Mouse (Mus musculus): ENCODE results near the gene H2-D1. TPM values are rescaled to one million over a fixed set of nuclear protein-coding genes. Genes with fewer than 3 reads are reported as not detected.
"Not testable (repeated sequence)": the region's sequence is repeated elsewhere in the genome, so short reads cannot be mapped to it uniquely, and the experiment has no call there.

The H2-D1 gene
- total RNA-seq, 2 experiments from 2014 or later, result 105 to 116 TPM

DNA sequence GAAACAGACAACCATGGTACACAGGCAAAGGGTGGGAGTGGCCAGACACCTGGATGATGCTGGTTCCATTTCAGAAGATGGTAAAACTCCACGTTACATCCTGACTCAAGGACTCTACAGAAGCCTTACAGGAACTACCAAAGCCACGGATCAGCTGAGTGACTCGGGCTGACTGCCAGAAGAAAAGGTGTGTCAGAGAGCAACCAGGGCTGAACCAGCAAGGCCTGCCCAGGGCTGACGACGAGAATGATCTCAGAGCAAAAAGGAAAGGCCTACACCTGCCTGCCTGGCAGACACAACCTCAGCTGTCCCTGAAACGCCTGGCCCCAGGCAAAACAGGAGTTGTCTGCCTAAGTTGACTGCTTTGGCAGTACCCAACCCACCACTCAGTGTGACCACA, 41.9 kb downstream of the H2-D1 start:
- no peak for DNase-seq

DNA sequence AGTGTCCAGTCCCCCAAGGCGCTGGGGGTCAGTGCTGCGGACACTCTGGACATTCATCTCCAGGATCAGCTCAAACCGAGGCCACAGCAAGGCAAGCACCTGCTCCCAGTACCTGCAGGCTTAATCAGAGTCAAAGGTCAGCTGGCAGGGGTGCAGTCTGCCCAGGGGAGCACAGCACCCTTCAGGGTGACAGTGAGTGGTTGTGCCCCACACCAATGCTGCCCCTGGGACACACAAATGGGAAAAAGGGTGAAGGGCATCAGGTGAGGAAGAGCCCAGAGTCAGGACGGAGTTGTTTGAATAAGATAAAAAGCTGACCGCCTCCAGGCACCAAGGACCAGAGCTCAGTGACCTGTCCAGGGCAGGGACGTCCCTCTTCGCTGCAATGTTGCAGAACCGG, 42.4 kb downstream of the H2-D1 start:
- DNase-seq, result not testable (repeated sequence)

Small RNA genes within 50 kb of the gene (microRNA-seq; reads per million reads assigned to microRNA genes)
- gene Mir6975 (not detected), gene Mir8094 (not detected)

Other genes starting within 250 kb of the H2-D1 start
- gene Vwa7, start 246.2 kb upstream of the H2-D1 start, total RNA-seq (2021), result 1 to 10 TPM in 1 of 2 experiments, under 1 TPM in 1; 0.72 to 1.5 TPM
- 1 to 10 TPM; 1.1 to 1.6 TPM for gene Sapcd1, start 234.7 kb upstream of the H2-D1 start, total RNA-seq (2021)
- 1 to 10 TPM; 2.3 to 5.0 TPM for gene Msh5, start 216.0 kb upstream of the H2-D1 start, total RNA-seq (2021)
- gene Clic1, start 212.8 kb upstream of the H2-D1 start, total RNA-seq (2021), result 100 to 1,000 TPM in 1 of 2 experiments, 10 to 100 TPM in 1; 95.6 to 105 TPM
- 10 to 100 TPM; 35.2 to 51.7 TPM for gene Ddah2, start 203.7 kb upstream of the H2-D1 start, total RNA-seq (2021)
- gene Ly6g6c, start 197.3 kb upstream of the H2-D1 start, total RNA-seq (2021), result not detected
- under 1 TPM; 0.24 to 0.30 TPM for gene Mpig6b, start 196.5 kb upstream of the H2-D1 start, total RNA-seq (2021)
- under 1 TPM in 1 of 2 experiments, not detected in 1; 0.27 TPM for gene Ly6g6e, start 185.8 kb upstream of the H2-D1 start, total RNA-seq (2021)
- 1 to 10 TPM; 1.1 to 2.2 TPM for gene Ly6g6d, start 184.7 kb upstream of the H2-D1 start, total RNA-seq (2021)
- under 1 TPM in 1 of 2 experiments, not detected in 1; 0.48 TPM for gene Ly6g6f, start 177.1 kb upstream of the H2-D1 start, total RNA-seq (2021)
- gene Abhd16a, start 173.5 kb upstream of the H2-D1 start, total RNA-seq (2021), result 10 to 100 TPM; 77.2 to 91.4 TPM
- not detected for gene Ly6g5c, start 154.5 kb upstream of the H2-D1 start, total RNA-seq (2021)
- gene Ly6g5b, start 147.3 kb upstream of the H2-D1 start, total RNA-seq (2021), result under 1 TPM; 0.30 to 0.91 TPM
- 10 to 100 TPM; 10.8 to 11.4 TPM for gene Gpank1, start 141.3 kb upstream of the H2-D1 start, total RNA-seq (2021)
- gene Csnk2b, start 140.7 kb upstream of the H2-D1 start, total RNA-seq (2021), result 100 to 1,000 TPM; 198 to 200 TPM
- gene D17H6S53E, start 136.4 kb upstream of the H2-D1 start, total RNA-seq (2021), result 10 to 100 TPM; 26.0 to 28.5 TPM
- gene Apom, start 130.7 kb upstream of the H2-D1 start, total RNA-seq (2021), result 100 to 1,000 TPM in 1 of 2 experiments, 10 to 100 TPM in 1; 44.8 to 115 TPM
- gene Bag6, start 127.6 kb upstream of the H2-D1 start, total RNA-seq (2021), result 100 to 1,000 TPM; 300 to 349 TPM
- 100 to 1,000 TPM; 182 to 212 TPM for gene Prrc2a, start 97.8 kb upstream of the H2-D1 start, total RNA-seq (2021)
- gene Aif1, start 86.7 kb upstream of the H2-D1 start, total RNA-seq (2021), result 1 to 10 TPM; 6.6 to 6.8 TPM
- gene Lst1, start 74.3 kb upstream of the H2-D1 start, total RNA-seq (2021), result 10 to 100 TPM in 1 of 2 experiments, 1 to 10 TPM in 1; 10.0 to 10.5 TPM
- 10 to 100 TPM; 11.5 to 12.6 TPM for gene Ltb, start 68.3 kb upstream of the H2-D1 start, total RNA-seq (2021)
- 1 to 10 TPM; 1.3 to 1.4 TPM for gene Tnf, start 60.7 kb upstream of the H2-D1 start, total RNA-seq (2021)
- under 1 TPM; 0.81 to 0.97 TPM for gene Lta, start 57.4 kb upstream of the H2-D1 start, total RNA-seq (2021)
- 1 to 10 TPM in 1 of 2 experiments, not detected in 1; 1.3 TPM for gene Gm16181, start 41.9 kb upstream of the H2-D1 start, total RNA-seq (2021)
- 1 to 10 TPM; 5.6 to 9.4 TPM for gene Atp6v1g2, start 29.1 kb upstream of the H2-D1 start, total RNA-seq (2021)
- gene Nfkbil1, start 26.9 kb upstream of the H2-D1 start, total RNA-seq (2021), result 10 to 100 TPM; 17.3 to 17.5 TPM
- 100 to 1,000 TPM; 189 to 235 TPM for gene Ddx39b, start 21.0 kb upstream of the H2-D1 start, total RNA-seq (2021)
- gene H2-Q1, start 57.7 kb downstream of the H2-D1 start, total RNA-seq (2021), result 1 to 10 TPM; 1.4 to 1.5 TPM
- gene H2-Q2, start 79.5 kb downstream of the H2-D1 start, total RNA-seq (2021), result 1 to 10 TPM in 1 of 2 experiments, under 1 TPM in 1; 0.70 to 1.4 TPM
- 10 to 100 TPM; 18.5 to 22.0 TPM for gene H2-Q4, start 116.9 kb downstream of the H2-D1 start, total RNA-seq (2021)
- 1 to 10 TPM; 3.2 to 4.6 TPM for gene H2-Q6, start 162.1 kb downstream of the H2-D1 start, total RNA-seq (2021)
- 1 to 10 TPM; 5.1 to 5.2 TPM for gene H2-Q7, start 176.4 kb downstream of the H2-D1 start, total RNA-seq (2021)
- 100 to 1,000 TPM in 1 of 2 experiments, 10 to 100 TPM in 1; 41.1 to 106 TPM for gene H2-Q10, start 207.4 kb downstream of the H2-D1 start, total RNA-seq (2021)
- gene Pou5f1, start 243.3 kb downstream of the H2-D1 start, total RNA-seq (2021), result under 1 TPM; 0.18 to 0.64 TPM

Data from adrenal gland, postnatal 10 days (tissue).